Mouse (Mus musculus): ENCODE measurements around the gene Sgsm1. TPM values are rescaled to one million over a fixed set of nuclear protein-coding genes. Genes with fewer than 3 reads are reported as not detected.
"Not testable (repeated sequence)": the region's sequence is repeated elsewhere in the genome, so short reads cannot be mapped to it uniquely, and the experiment has no call there.

The Sgsm1 gene
- polyA plus RNA-seq, 1 experiment: 1.0 TPM

- no peaks in the 10 kb centered on the region; the same call in 1 of the 2 replicates for H3K27me3 ChIP-seq (ENCODE audit: control insufficient read depth, insufficient read depth, low read length)
- no peaks in the 10 kb centered on the region for H3K4me1 ChIP-seq (replicated peaks; ENCODE audit: control insufficient read depth, insufficient read depth, low read length)
- H3K4me3 ChIP-seq (ENCODE audit: control insufficient read depth, insufficient read depth, low read length): no peak overlapping the region
- no peak for TF ChIP-seq POLR2A (IDR thresholded peaks at IDR 0.05; ENCODE audit: control insufficient read depth, extremely low read depth, insufficient read depth, low read length, poor library complexity)
- no peak for TF ChIP-seq CTCF (IDR thresholded peaks at IDR 0.05; ENCODE audit: borderline replicate concordance, control insufficient read depth, extremely low read depth, insufficient read depth, low read length, poor library complexity)
- no peak overlapping the region for H3K27ac ChIP-seq (ENCODE audit: control insufficient read depth, insufficient read depth, low read length)
- no peak for DNase-seq
- no peaks in the 10 kb centered on the region for H3K36me3 ChIP-seq (ENCODE audit: control insufficient read depth, insufficient read depth, low read length)
- WGBS: 41% methylated on average over 7 of the region's 7 CpGs
These were observed 39.2 kb upstream of the Sgsm1 start for GRCm38 (mm10) chr5:113349810-113350209.

GRCm38 (mm10) chr5:113349226-113349625 lies 38.6 kb upstream of the Sgsm1 start:
- H3K4me3 ChIP-seq (ENCODE audit: control insufficient read depth, insufficient read depth, low read length): no peak overlapping the region
- no peak for DNase-seq
- no peak overlapping the region for H3K27ac ChIP-seq (ENCODE audit: control insufficient read depth, insufficient read depth, low read length)
- H3K27me3 ChIP-seq (ENCODE audit: control insufficient read depth, insufficient read depth, low read length): no peaks in the 10 kb centered on the region; the same call in 1 of the 2 replicates
- no peak for TF ChIP-seq POLR2A (IDR thresholded peaks at IDR 0.05; ENCODE audit: control insufficient read depth, extremely low read depth, insufficient read depth, low read length, poor library complexity)
- no peak for TF ChIP-seq CTCF (IDR thresholded peaks at IDR 0.05; ENCODE audit: borderline replicate concordance, control insufficient read depth, extremely low read depth, insufficient read depth, low read length, poor library complexity)
- 17% methylated on average over 7 of the region's 7 CpGs for WGBS
- H3K36me3 ChIP-seq (ENCODE audit: control insufficient read depth, insufficient read depth, low read length): no peaks in the 10 kb centered on the region
- no peaks in the 10 kb centered on the region for H3K4me1 ChIP-seq (replicated peaks; ENCODE audit: control insufficient read depth, insufficient read depth, low read length)

GRCm38 (mm10) chr5:113348597-113348996 lies 38.0 kb upstream of the Sgsm1 start:
- no peak for DNase-seq
- 23% methylated on average over 13 of the region's 13 CpGs for WGBS
- TF ChIP-seq POLR2A (IDR thresholded peaks at IDR 0.05; ENCODE audit: control insufficient read depth, extremely low read depth, insufficient read depth, low read length, poor library complexity) (no peak), CTCF (IDR thresholded peaks at IDR 0.05; ENCODE audit: borderline replicate concordance, control insufficient read depth, extremely low read depth, insufficient read depth, low read length, poor library complexity) (no peak)
- Histone ChIP-seq H3K4me3 (ENCODE audit: control insufficient read depth, insufficient read depth, low read length) (no peak overlapping the region), H3K36me3 (ENCODE audit: control insufficient read depth, insufficient read depth, low read length) (no peaks in the 10 kb centered on the region), H3K27ac (ENCODE audit: control insufficient read depth, insufficient read depth, low read length) (no peak overlapping the region), H3K4me1 (replicated peaks; ENCODE audit: control insufficient read depth, insufficient read depth, low read length) (no peaks in the 10 kb centered on the region), H3K27me3 (ENCODE audit: control insufficient read depth, insufficient read depth, low read length) (no peaks in the 10 kb centered on the region; the same call in 1 of the 2 replicates)

GRCm38 (mm10) chr5:113347593-113347992 lies 37.0 kb upstream of the Sgsm1 start:
- WGBS: 42% methylated on average over 12 of the region's 12 CpGs
- Histone ChIP-seq H3K36me3 (ENCODE audit: control insufficient read depth, insufficient read depth, low read length) (no peaks in the 10 kb centered on the region), H3K4me3 (ENCODE audit: control insufficient read depth, insufficient read depth, low read length) (no peak overlapping the region), H3K27ac (ENCODE audit: control insufficient read depth, insufficient read depth, low read length) (no peak overlapping the region), H3K4me1 (replicated peaks; ENCODE audit: control insufficient read depth, insufficient read depth, low read length) (no peaks in the 10 kb centered on the region), H3K27me3 (ENCODE audit: control insufficient read depth, insufficient read depth, low read length) (no peaks in the 10 kb centered on the region; the same call in 1 of the 2 replicates)
- no peak for TF ChIP-seq POLR2A (IDR thresholded peaks at IDR 0.05; ENCODE audit: control insufficient read depth, extremely low read depth, insufficient read depth, low read length, poor library complexity)
- TF ChIP-seq CTCF (IDR thresholded peaks at IDR 0.05; ENCODE audit: borderline replicate concordance, control insufficient read depth, extremely low read depth, insufficient read depth, low read length, poor library complexity): no peak
- no peak for DNase-seq

GRCm38 (mm10) chr5:113346651-113347050 lies 36.1 kb upstream of the Sgsm1 start:
- not testable (repeated sequence) for H3K27ac ChIP-seq (ENCODE audit: control insufficient read depth, insufficient read depth, low read length); H3K4me3 ChIP-seq (ENCODE audit: control insufficient read depth, insufficient read depth, low read length); H3K4me1 ChIP-seq (replicated peaks; ENCODE audit: control insufficient read depth, insufficient read depth, low read length); H3K27me3 ChIP-seq (ENCODE audit: control insufficient read depth, insufficient read depth, low read length); DNase-seq; H3K36me3 ChIP-seq (ENCODE audit: control insufficient read depth, insufficient read depth, low read length)
- 47% methylated on average over 6 of the region's 6 CpGs for WGBS

GRCm38 (mm10) chr5:113345781-113346180 lies 35.2 kb upstream of the Sgsm1 start:
- no peak for TF ChIP-seq CTCF (IDR thresholded peaks at IDR 0.05; ENCODE audit: borderline replicate concordance, control insufficient read depth, extremely low read depth, insufficient read depth, low read length, poor library complexity)
- TF ChIP-seq POLR2A (IDR thresholded peaks at IDR 0.05; ENCODE audit: control insufficient read depth, extremely low read depth, insufficient read depth, low read length, poor library complexity): no peak
- H3K27me3 ChIP-seq (ENCODE audit: control insufficient read depth, insufficient read depth, low read length): no peaks in the 10 kb centered on the region; the same call in 1 of the 2 replicates
- H3K4me3 ChIP-seq (ENCODE audit: control insufficient read depth, insufficient read depth, low read length): no peak overlapping the region
- no peaks in the 10 kb centered on the region for H3K4me1 ChIP-seq (replicated peaks; ENCODE audit: control insufficient read depth, insufficient read depth, low read length)
- DNase-seq: no peak
- H3K36me3 ChIP-seq (ENCODE audit: control insufficient read depth, insufficient read depth, low read length): no peaks in the 10 kb centered on the region
- whole genome bisulfite sequencing: 21% methylated on average over 11 of the region's 11 CpGs
- no peak overlapping the region for H3K27ac ChIP-seq (ENCODE audit: control insufficient read depth, insufficient read depth, low read length)

GRCm38 (mm10) chr5:113344635-113345386 lies 34.2 kb upstream of the Sgsm1 start:
- WGBS: 36% methylated on average over 16 of the region's 16 CpGs
- TF ChIP-seq POLR2A (IDR thresholded peaks at IDR 0.05; ENCODE audit: control insufficient read depth, extremely low read depth, insufficient read depth, low read length, poor library complexity) (no peak), CTCF (IDR thresholded peaks at IDR 0.05; ENCODE audit: borderline replicate concordance, control insufficient read depth, extremely low read depth, insufficient read depth, low read length, poor library complexity) (no peak)
- no peak overlapping the region for H3K27ac ChIP-seq (ENCODE audit: control insufficient read depth, insufficient read depth, low read length)

More at GRCm38 (mm10) chr5:113344635-113345386, 34.2 kb upstream of the Sgsm1 start:
- no peak for DNase-seq
- H3K27me3 ChIP-seq (ENCODE audit: control insufficient read depth, insufficient read depth, low read length): no peaks in the 10 kb centered on the region; the same call in 1 of the 2 replicates
- H3K4me3 ChIP-seq (ENCODE audit: control insufficient read depth, insufficient read depth, low read length): no peak overlapping the region
- no peaks in the 10 kb centered on the region for H3K36me3 ChIP-seq (ENCODE audit: control insufficient read depth, insufficient read depth, low read length)
- no peaks in the 10 kb centered on the region for H3K4me1 ChIP-seq (replicated peaks; ENCODE audit: control insufficient read depth, insufficient read depth, low read length)
